Mouse (Mus musculus) ovary, postnatal 36 days (tissue): ENCODE results near the gene Srl.
"Not testable (repeated sequence)": the region's sequence is repeated elsewhere in the genome, so short reads cannot be mapped to it uniquely, and the experiment has no call there.

Experiments
- DNase-seq: peaks from one replicate; pipeline ENCODE4 v3.0.0; 2022; ENCODE audit warnings: low spot score, mixed read lengths

Srl gene

GRCm38 (mm10) chr16:4541501-4542198 is at the start of gene Srl:
Gene Srl (minus strand): TSS chr16:4541816.
- peak; percentile 100 for DNase-seq

- no peak for DNase-seq
Observed at GRCm38 (mm10) chr16:4590236-4590635, 48.6 kb upstream of the Srl start.

GRCm38 (mm10) chr16:4587516-4588210 is 46.0 kb upstream of the Srl start:
- peak; percentile 13 for DNase-seq

DNA sequence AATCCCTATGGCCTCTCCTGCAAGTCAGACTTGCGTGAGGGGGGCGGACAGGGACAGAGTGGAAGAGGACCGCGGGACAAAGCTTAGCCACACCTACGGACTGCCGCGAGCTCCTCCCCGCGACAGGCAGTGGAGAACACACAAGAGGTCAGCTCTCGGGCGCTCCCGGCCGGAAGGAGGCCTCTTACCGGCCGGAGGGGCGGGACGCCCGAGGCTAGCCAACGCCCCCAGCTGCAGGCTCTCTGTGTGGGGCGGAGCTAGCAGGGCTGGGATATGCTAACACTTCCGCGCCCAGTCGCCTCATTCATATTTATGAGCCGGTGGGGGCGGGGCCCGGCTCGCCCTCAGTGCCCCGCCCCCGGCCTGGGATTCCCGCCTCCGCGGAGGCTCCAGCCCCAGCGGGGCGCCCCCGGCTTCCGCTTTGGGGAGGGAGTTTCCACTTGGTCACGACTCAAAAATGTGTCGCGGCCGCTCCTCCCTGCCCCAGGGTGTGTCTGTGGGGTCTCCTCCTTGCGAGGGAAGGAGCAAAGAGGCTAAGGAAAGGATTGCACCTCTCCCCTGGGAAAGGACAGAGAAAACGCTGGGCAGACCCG is 45.0 kb upstream of the Srl start:
- peak; percentile 97 for DNase-seq

- DNase-seq: no peak
Observed at GRCm38 (mm10) chr16:4585642-4586530, 44.3 kb upstream of the Srl start.

GRCm38 (mm10) chr16:4584438-4584837 is 42.8 kb upstream of the Srl start:
- no peak for DNase-seq

DNA sequence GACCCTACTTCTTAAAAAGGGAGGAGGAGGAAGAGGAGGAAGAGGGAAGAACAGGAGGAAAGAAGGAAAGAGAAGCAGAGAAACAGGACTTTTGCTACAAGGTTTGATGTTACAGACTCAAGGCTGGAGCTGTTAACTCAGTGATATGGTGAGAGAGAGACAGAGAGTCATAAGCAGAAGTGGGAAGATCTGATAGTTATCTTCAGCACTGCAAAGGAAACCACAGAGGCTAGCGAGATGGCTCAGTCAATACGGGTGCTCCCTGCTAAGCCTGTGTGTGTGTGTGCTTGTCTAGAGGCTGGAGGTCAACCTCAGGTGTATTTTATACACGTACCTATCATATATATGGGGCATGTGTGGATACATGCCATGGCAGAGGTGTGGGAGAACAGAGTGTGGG is 42.2 kb upstream of the Srl start:
- DNase-seq: no peak

- not testable (repeated sequence) for DNase-seq
Observed at GRCm38 (mm10) chr16:4581179-4581578, 39.6 kb upstream of the Srl start.

- DNase-seq: no peak
Observed at GRCm38 (mm10) chr16:4578630-4579029, 37.0 kb upstream of the Srl start.

GRCm38 (mm10) chr16:4576873-4577272 is 35.3 kb upstream of the Srl start:
- DNase-seq: no peak

DNA sequence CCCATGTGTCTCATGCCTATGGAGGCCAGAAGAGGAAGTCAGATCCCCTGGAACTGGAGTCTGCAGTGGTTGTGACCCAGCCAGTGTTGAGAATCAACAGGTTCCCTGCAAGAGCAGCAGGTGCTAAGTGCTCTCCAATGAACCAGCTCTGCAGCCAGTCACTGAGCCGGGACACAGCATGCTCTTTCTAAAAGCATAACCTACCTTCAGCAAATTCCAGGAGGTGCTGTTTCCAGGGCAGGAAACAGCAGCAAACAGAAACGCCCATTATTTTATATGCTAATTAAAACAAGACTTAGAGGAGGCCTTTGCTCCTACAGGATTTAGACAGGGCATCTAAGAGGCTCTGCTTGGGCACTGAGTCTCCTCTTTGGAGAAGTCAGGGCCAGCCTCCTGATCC is 34.4 kb upstream of the Srl start:
- no peak for DNase-seq

- no peak for DNase-seq
Observed at GRCm38 (mm10) chr16:4570737-4571136, 29.1 kb upstream of the Srl start.

GRCm38 (mm10) chr16:4567912-4568311 is 26.3 kb upstream of the Srl start:
- DNase-seq: peak; percentile 82

- DNase-seq: peak; percentile 70
Observed at GRCm38 (mm10) chr16:4560145-4560952, 18.7 kb upstream of the Srl start.

DNA sequence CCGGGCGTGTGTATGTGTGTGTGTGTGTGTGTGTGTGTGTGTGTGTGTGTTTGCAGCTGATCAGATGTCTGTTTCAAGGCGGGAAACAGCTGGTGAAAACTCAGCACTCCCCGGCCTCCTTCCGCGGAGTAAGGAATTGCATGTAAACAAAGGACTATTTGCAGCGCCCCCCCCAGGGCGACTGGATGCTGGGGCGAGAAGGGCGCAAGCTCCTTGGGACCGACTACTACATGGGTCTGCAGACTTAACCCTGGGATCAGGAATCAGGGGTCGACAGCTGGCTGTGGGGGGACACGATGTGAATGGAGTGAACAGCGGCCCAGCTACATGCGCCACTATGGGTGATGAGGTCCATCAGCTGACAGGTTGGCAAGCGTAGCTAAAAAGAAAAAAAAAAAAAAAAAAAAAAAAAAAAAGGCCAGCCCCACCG is 18.1 kb upstream of the Srl start, which contains the start of gene Tfap4:
TSS of gene Tfap4 (minus strand) at position 140 of the 430 bp plus-strand sequence.
- peak; percentile 83 for DNase-seq

DNA sequence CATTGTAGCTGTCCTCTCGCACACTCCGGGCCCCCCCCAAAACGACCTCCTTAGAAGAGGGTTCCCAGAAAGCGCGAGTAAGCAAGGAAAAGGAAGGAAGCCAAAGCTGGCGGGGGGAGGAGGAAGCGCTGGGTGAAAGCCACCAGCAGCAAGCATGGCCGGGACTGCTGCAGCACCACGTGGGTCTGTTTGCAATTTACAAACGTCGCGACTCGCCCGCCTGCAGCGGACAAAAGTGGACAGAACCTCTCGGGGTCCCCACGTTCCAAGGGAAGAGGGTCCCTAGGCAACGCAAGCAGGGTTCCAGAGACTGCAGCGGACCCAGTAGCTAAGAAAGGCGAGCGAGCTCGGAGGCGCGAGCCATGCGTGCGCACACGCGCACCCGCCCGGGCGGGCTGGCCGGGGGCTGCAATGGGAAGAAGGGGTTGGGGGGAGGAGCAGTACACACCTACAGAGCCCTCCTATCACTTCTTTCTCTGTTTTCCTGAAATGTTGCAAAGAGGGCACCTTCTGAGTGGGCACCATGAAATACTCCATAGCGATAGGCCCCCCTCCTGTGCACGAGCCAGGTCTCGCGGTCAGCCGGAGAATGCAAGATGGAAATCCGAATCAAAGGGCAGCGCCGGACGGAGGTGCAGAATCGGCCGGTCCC is 17.5 kb upstream of the Srl start:
- peak; percentile 68 for DNase-seq

DNA sequence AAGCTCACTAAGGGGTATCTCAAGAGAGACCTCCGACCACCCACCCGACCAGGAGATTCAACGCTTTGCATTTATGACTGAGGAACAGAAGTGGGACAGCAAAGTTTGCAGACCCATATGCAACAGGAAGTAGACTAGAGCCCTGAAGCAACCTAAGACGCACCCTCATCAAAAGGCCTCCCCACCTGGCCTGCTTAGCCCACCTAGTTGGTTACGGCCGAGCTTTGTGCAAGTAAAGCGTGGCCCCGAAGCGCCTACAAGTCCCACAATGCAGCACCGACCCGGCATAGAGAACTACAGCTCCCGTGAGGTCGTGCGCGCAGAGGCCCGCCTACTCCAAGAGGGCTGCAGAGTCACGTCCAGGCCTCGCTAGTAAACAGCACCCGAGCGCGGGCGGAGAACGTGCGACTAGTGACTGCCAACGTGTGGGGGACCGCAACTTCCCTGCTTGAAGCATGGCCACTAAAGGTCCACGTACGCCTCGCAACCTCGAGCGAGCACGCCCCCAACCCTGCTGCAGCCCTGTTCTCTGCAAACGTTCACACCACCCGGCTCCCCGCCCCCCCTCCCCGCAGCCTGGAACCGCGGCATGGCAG is 16.9 kb upstream of the Srl start:
- DNase-seq: peak; percentile 89

DNA sequence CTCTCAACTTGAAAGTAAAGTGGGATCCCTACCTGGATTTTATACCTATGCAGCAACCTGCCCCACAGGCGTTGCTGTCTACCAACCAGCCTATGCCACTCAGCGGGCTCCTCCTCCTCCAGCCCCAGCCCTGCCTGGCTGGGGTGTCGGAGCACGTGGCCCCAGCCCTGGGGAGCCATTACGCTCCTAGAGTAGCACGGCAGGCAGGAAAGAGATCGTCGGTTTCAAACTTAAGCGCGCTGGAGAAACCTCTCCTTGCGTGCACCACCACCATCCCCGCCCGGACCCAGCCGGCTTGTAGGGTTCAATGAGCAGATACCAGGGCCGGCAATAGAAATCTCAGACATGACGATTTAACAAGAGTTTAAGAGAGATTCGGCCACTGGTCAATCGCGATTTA is 16.3 kb upstream of the Srl start:
- peak; percentile 70 for DNase-seq

DNA sequence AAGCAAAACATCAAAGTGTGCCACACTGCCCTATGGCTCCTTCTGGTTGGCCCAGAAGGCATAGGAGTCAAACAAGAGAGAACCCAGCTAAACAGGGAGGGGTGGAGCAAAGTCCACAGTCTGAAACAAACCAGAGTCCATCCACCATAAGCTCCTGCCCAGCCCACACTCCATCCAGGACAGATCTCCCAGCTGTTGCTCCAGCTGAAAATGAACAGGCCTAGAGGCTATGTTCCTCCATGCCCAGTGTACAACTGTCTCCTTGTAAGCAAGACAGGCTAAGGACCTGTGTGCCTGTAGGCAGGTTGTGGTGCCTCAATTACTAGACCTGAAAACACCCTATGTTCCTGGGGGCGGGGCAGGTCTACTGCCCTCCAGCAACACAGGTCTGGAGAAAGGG is 15.5 kb upstream of the Srl start:
- DNase-seq: no peak

DNA sequence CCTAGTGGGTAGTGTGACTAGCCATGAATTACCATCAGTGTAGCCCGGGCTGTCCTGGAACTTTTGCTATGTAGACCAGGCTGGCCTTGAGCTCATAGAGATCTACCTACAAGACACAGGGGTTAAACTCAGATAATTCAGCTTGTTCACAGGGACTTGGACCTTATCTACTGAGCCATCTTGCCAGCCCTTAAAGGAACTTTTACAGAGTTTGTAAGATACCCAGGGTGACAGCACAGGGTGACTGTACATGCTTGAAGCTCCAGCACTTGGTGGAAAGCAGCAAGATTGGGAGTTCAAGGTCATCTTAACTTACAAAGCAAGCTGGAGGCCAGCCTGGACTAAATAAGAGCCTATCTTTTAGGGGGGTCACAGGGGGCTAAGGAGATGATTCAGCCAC is 13.9 kb upstream of the Srl start:
- DNase-seq: no peak
